Mouse (Mus musculus) hindbrain, embryonic 13.5 days (tissue): Measurements from ENCODE around the gene Gm17542. TPM values are rescaled to one million over a fixed set of nuclear protein-coding genes. Genes with fewer than 3 reads are reported as not detected.
A peak's percentile ranks its signal among the peaks of the same experiment; 100 is the strongest.

Experiments
- ATAC-seq: fragments of 200-750 bp; cut with Nextera tagmentation; 2 replicates; pipeline ENCODE4 v1.8.0; 2017; ENCODE audit warnings: moderate TSS enrichment; ENCODE audit not compliant: low FRiP score
- H3K27ac ChIP-seq: fragments of 300-500 bp; sonication (generic); 2 replicates; pipeline ENCODE4 v1.5.1; 2015; ENCODE audit warnings: inconsistent platforms, mild to moderate bottlenecking, moderate library complexity
- H3K27me3 ChIP-seq: fragments of 300-500 bp; sonication (generic); 2 replicates; pipeline ENCODE4 v1.6.1; 2015; ENCODE audit warnings: mild to moderate bottlenecking, inconsistent platforms
- H3K36me3 ChIP-seq: fragments of 300-500 bp; sonication (generic); 2 replicates; pipeline ENCODE4 v1.6.1; 2015; ENCODE audit warnings: mild to moderate bottlenecking, inconsistent platforms
- H3K4me1 ChIP-seq: fragments of 300-500 bp; sonication (generic); replicated peaks from 2 replicates; pipeline ENCODE4 v1.6.1; 2015; ENCODE audit warnings: inconsistent platforms
- H3K4me2 ChIP-seq: fragments of 300-500 bp; sonication (generic); 2 replicates; pipeline ENCODE4 v1.6.1; 2015; ENCODE audit warnings: inconsistent platforms, mild to moderate bottlenecking, moderate library complexity
- H3K4me3 ChIP-seq: fragments of 300-500 bp; sonication (generic); 2 replicates; pipeline ENCODE4 v1.5.1; 2015; ENCODE audit warnings: mild to moderate bottlenecking, inconsistent platforms
- H3K9ac ChIP-seq: fragments of 300-500 bp; sonication (generic); 2 replicates; pipeline ENCODE4 v1.6.1; 2015; ENCODE audit warnings: mild to moderate bottlenecking, inconsistent platforms
- H3K9me3 ChIP-seq: fragments of 300-500 bp; sonication (generic); 2 replicates; pipeline ENCODE4 v1.6.1; 2016; ENCODE audit warnings: inconsistent platforms
- WGBS: fragments of 180-500 bp; shearing (Covaris S2); methylation state at CpG from one replicate; pipeline ENCODE4 v1.1.7; 2015; 5-methylcytosine and 5-hydroxymethylcytosine counted together
- polyA plus RNA-seq: library from polyadenylated mRNA; unstranded; fragments of >200 nt; fragmentation: Nextera tagmentation; extraction: Ambion mirVana; gene quantifications from 2 replicates; pipeline ENCODE4 v1.2.1, GENCODE M21; 2015

The Gm17542 gene
- polyA plus RNA-seq, 1 experiment from 2014 or later = not detected

DNA sequence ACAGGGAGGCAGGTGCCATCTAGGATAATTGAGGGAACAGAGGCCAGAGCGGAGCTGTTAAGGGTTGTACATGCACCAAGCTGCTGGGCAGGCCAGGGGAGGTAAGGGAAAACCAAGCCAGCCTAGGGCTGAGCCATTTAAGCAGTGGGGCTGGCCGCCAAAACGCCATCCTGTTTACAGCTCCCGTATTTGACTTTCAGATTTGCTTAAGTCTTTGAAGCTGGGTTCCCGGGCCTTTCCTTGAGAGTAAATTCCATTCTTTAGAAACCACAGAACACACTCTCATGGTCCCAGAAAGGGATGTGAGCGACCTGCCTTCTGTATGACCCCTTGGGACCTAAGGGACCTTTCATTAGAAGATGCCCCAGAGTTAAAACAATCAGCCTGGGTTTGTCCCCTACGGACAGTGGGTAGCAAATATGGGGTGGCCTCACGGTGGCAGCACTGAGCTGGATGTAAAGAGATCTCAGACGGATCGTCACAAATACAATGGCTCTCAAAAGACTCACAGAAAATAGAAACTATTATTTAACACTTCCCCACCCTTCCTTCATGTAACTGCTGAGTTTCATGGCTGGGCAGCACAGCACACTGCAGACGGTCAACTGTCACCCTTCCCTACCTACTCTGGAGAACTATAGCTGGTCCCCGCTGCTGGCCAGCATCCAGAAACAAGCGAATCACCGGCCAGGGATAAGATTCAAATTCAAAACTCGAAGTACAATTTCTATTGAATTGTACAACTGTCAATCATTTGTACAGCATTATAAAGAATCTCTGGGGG, 44.5 kb downstream of the Gm17542 start:
- H3K4me3 ChIP-seq = no peak overlapping the region
- no peaks in the 10 kb centered on the region for H3K36me3 ChIP-seq
- WGBS = 29% methylated on average over 15 of the region's 15 CpGs
- H3K27ac ChIP-seq = peak overlapping the region; percentile 58
- peaks cover 19% of the 10 kb centered on the region for H3K4me1 ChIP-seq
- no peak overlapping the region for H3K9ac ChIP-seq
- no peaks in the 10 kb centered on the region for H3K9me3 ChIP-seq
- H3K27me3 ChIP-seq = peaks cover 12% of the 10 kb centered on the region
- ATAC-seq = peak; percentile 81
- peak overlapping the region; percentile 14 for H3K4me2 ChIP-seq

DNA sequence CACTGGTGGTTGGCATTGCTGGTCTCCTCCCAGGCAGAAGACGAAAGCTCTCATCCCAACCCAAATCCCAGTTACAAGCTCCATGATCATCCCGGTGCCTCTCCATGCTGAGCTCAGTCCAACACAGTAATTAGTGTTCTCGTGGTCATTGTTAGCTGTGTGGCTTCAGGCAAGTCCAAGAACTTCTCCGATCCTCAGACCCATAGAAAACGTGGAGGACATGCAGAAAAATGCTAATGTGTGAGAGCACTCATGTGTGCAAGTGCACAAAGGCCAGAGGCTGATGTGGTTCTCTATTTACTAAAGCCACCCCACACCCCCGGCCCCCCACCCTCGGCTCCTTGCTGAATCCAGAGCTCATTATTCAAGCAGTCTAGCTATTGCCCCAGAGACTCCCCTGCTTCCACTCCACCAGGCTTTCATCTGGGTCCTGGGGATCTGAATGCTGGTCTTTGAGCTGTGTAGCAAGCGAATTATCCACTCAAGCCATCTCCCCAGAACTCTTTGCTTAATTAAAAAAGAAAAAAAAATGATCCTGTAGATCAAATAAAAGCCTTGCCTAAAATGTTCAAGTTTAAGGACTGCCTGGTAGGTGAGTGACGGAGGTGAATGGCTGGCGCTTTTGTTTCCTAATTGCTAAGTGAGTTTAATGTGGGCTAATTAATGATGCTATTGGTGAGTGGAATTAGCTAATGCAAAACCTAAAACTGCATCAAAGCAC, 45.3 kb downstream of the Gm17542 start:
- Histone ChIP-seq H3K4me1 (peaks cover 19% of the 10 kb centered on the region), H3K9ac (no peak overlapping the region), H3K9me3 (no peaks in the 10 kb centered on the region), H3K27me3 (peaks cover 12% of the 10 kb centered on the region), H3K36me3 (no peaks in the 10 kb centered on the region), H3K4me3 (no peak overlapping the region), H3K4me2 (no peak overlapping the region), H3K27ac (peak overlapping the region; percentile 58)
- WGBS = 28% methylated on average over 10 of the region's 10 CpGs
- ATAC-seq = peak; percentile 66

DNA sequence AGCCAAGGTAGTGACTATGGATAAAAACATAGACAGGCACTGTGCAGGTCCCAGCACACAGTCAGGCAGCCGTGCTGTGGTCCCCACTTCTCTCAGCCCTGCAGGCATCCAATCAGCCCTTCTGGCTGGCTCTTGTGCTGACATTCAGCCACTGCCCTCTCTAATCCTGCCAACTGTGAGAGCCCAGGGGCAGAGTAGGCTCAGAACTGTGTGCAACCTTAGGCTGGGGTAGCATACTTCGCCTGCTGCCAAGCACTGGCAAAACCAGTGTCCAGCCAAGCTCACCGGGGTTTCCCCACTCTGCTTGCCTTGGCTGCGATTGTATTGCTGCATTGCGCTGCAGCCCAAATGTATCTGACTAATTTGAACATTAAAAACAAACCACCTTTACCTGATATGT, 54.1 kb downstream of the Gm17542 start:
- Histone ChIP-seq H3K4me2 (no peak overlapping the region), H3K36me3 (no peaks in the 10 kb centered on the region), H3K4me3 (no peak overlapping the region), H3K27ac (no peak overlapping the region), H3K9me3 (no peaks in the 10 kb centered on the region), H3K4me1 (no peaks in the 10 kb centered on the region), H3K9ac (no peak overlapping the region), H3K27me3 (no peaks in the 10 kb centered on the region)
- WGBS = 83% methylated on average over 5 of the region's 5 CpGs
- peak; percentile 17; the same call in 1 of the 2 replicates for ATAC-seq

Other genes with a start within 250 kb of the Gm17542 start
- gene Ccdc138, start 220.3 kb downstream of the Gm17542 start, polyA plus RNA-seq = 10.4 and 11.1 TPM in 2 replicates
- 0.16 and 0.21 TPM in 2 replicates for gene Edar, start 42.6 kb downstream of the Gm17542 start, polyA plus RNA-seq
- gene Sh3rf3, start 95.1 kb upstream of the Gm17542 start, polyA plus RNA-seq = 2.3 and 3.2 TPM in 2 replicates